Mouse (Mus musculus) embryonic fibroblast, embryonic 13.5 days (primary cell): ENCODE data around the gene Shank3.

ENCODE experiments used
- CTCF ChIP-seq: IDR thresholded peaks from 2 replicates; pipeline ENCODE4 v1.5.1; 2011; ENCODE audit warnings: mild to moderate bottlenecking, control low read depth, low read length, moderate library complexity, borderline replicate concordance; ENCODE audit not compliant: insufficient read depth
- POLR2A ChIP-seq: IDR thresholded peaks from 2 replicates; pipeline ENCODE4 v1.6.1; 2011; ENCODE audit warnings: low read depth, mild to moderate bottlenecking, control low read depth, low read length, moderate library complexity

DNA sequence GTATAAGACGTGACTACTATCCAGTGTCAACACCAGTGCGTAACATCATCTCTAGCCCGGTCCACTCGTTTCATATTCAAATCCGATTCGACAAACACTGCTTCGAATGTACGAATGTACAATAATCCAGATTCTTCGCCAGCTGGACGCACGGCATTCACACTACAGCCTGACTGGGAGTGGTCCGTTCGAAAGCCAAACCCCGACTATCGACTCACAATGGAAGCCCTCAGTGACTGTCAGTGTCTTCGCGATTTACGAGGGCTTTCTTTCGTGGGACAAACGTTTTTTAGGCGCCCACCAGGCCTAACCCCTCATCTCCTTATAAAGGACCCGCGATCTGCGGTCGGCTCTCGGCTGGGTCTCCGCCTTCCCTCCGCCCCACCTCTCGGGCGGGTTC, 91.9 kb downstream of the Shank3 start:
- TF ChIP-seq CTCF (no peak), POLR2A (no peak)
